Mouse (Mus musculus): ENCODE measurements at regions not wholly inside any gene's neighbourhood (a gene's known extent, or its start where the extent isn't known, plus 50 kb on each side); places are given as distances from the start of the nearest gene placed in this dataset.

- DNase-seq, result no peak
Observed at GRCm38 (mm10) chr1:153962161-153962720, 62.2 kb upstream of the Teddm2 start.

- DNase-seq, result no peak
Observed at GRCm38 (mm10) chr1:153963744-153964342, 63.8 kb upstream of the Teddm2 start.

- no peak for DNase-seq
Observed at GRCm38 (mm10) chr1:153969401-153969800, 69.4 kb upstream of the Teddm2 start.

GRCm38 (mm10) chr1:153974300-153974699, 74.3 kb upstream of the Teddm2 start:
- DNase-seq, result no peak

- no peak for DNase-seq
Observed at GRCm38 (mm10) chr1:153977963-153978726, 78.1 kb upstream of the Teddm2 start.

- peak; percentile 6 for DNase-seq
Observed at GRCm38 (mm10) chr1:153980886-153981285, 80.9 kb upstream of the Teddm2 start.

- DNase-seq, result no peak
Observed at GRCm38 (mm10) chr1:153985595-153985994, 85.6 kb upstream of the Teddm2 start.

- no peak for DNase-seq
Observed at GRCm38 (mm10) chr1:153986632-153987031, 86.6 kb upstream of the Teddm2 start.

GRCm38 (mm10) chr1:153988297-153988696, 88.3 kb upstream of the Teddm2 start:
- DNase-seq, result no peak

GRCm38 (mm10) chr1:153990651-153991435, 90.8 kb upstream of the Teddm2 start:
- DNase-seq, result no peak

GRCm38 (mm10) chr1:153992466-153992865, 92.4 kb upstream of the Teddm2 start:
- DNase-seq, result no peak

GRCm38 (mm10) chr1:153994871-153995270, 94.8 kb upstream of the Teddm2 start:
- peak; percentile 20 for DNase-seq

GRCm38 (mm10) chr1:153997201-153998181, 97.5 kb upstream of the Teddm2 start:
- DNase-seq, result peak; percentile 30

GRCm38 (mm10) chr1:153999776-154000175, 99.7 kb upstream of the Teddm2 start:
- DNase-seq, result no peak

GRCm38 (mm10) chr1:154003669-154004068, 103.6 kb upstream of the Teddm2 start:
- no peak for DNase-seq

GRCm38 (mm10) chr1:154004647-154005046, 104.6 kb upstream of the Teddm2 start:
- no peak for DNase-seq

GRCm38 (mm10) chr1:154006055-154006454, 106.0 kb upstream of the Teddm2 start:
- no peak for DNase-seq

GRCm38 (mm10) chr1:154007440-154007839, 107.4 kb upstream of the Teddm2 start:
- DNase-seq, result no peak

GRCm38 (mm10) chr1:154008593-154009310, 108.7 kb upstream of the Teddm2 start:
- DNase-seq, result no peak

- DNase-seq, result no peak
Observed at GRCm38 (mm10) chr1:154010681-154011080, 110.7 kb upstream of the Teddm2 start.

- DNase-seq, result no peak
Observed at GRCm38 (mm10) chr1:154016516-154016915, 116.5 kb upstream of the Teddm2 start.

Measured in cerebellum, adult 11-12 months (tissue).